Mouse (Mus musculus) forebrain, embryonic 16.5 days (tissue): ENCODE results near the gene Gm5129. TPM values are rescaled to one million over a fixed set of nuclear protein-coding genes. Genes with fewer than 3 reads are reported as not detected.

Source experiments
- ATAC-seq: fragments of 200-750 bp; cut with Nextera tagmentation; 2 replicates; pipeline ENCODE4 v1.8.0; 2017; ENCODE audit warnings: mild to moderate bottlenecking, moderate library complexity
- H3K27ac ChIP-seq: fragments of 300-500 bp; sonication (generic); 2 replicates; pipeline ENCODE4 v1.5.1; 2014; ENCODE audit warnings: low read length, control low read depth
- H3K27me3 ChIP-seq: fragments of 300-500 bp; sonication (generic); replicated peaks from 2 replicates; pipeline ENCODE4 v1.6.1; 2014; ENCODE audit warnings: low read length; ENCODE audit not compliant: control insufficient read depth, insufficient read depth
- H3K36me3 ChIP-seq: fragments of 300-500 bp; sonication (generic); 2 replicates; pipeline ENCODE4 v1.6.1; 2014; ENCODE audit not compliant: control insufficient read depth, insufficient read depth
- H3K4me1 ChIP-seq: fragments of 300-500 bp; sonication (generic); replicated peaks from 2 replicates; pipeline ENCODE4 v1.6.1; 2014; ENCODE audit warnings: low read length; ENCODE audit not compliant: control insufficient read depth, insufficient read depth
- H3K4me2 ChIP-seq: fragments of 300-500 bp; sonication (generic); 2 replicates; pipeline ENCODE4 v1.6.1; 2014; ENCODE audit warnings: mild to moderate bottlenecking, low read length, control low read depth
- H3K4me3 ChIP-seq: fragments of 300-500 bp; sonication (generic); replicated peaks from 2 replicates; pipeline ENCODE4 v1.5.1; 2014; ENCODE audit warnings: mild to moderate bottlenecking, low read length, control low read depth
- H3K9ac ChIP-seq: fragments of 300-500 bp; sonication (generic); replicated peaks from 2 replicates; pipeline ENCODE4 v1.6.1; 2014; ENCODE audit warnings: low read depth, low read length, control low read depth
- H3K9me3 ChIP-seq: fragments of 300-500 bp; sonication (generic); 2 replicates; pipeline ENCODE4 v1.6.1; 2016; ENCODE audit warnings: low read length; ENCODE audit not compliant: control insufficient read depth
- WGBS: fragments of 180-500 bp; shearing (Covaris S2); extraction: QIAGEN DNeasy Blood & Tissue Kit; methylation state at CpG from one replicate; pipeline ENCODE4 v1.1.7; 2014; 5-methylcytosine and 5-hydroxymethylcytosine counted together
- polyA plus RNA-seq: library from polyadenylated mRNA; unstranded; fragments of >200 nt; fragmentation: Nextera tagmentation; extraction: Ambion mirVana; gene quantifications from 2 replicates; pipeline ENCODE4 v1.2.1, GENCODE M21; 2015

Gene Gm5129
- polyA plus RNA-seq, 1 experiment from 2014 or later: not detected

DNA sequence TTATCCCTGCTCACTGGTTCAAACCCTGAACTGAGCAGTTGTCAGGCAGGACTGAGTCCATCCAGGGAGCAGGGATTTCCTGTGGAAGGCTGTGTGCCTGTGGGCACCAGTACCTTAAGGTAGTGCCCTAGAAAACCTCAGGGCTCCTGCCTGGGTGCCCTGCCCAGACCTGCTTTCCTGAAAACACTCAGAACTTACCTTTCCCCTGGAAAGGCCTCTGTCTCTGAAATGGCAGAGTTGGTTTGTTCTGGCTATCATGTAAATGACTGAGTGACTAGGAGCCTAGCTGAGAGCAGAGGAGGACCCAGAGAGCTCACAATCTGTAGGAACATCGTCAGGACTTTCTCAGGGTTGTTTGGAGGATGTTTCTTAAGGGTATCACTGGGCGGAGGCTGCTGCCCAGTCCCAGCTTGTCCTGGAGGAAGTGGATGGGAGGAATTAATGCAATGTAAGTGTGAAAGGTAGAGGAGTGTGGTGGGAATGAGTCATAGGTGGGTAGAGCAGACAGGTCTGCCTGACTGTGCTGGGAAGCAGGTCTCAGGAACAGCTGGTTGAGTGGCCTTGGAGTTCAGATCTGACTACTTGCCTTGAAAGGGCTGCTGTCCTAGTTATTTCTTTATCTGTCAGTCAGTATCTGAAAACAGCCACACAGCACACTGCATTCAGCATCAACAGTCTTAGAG lies 36.1 kb downstream of the Gm5129 start:
- WGBS: 91% methylated on average over 2 of the region's 2 CpGs
- no peak for ATAC-seq
- H3K4me1 ChIP-seq: no peaks in the 10 kb centered on the region

DNA sequence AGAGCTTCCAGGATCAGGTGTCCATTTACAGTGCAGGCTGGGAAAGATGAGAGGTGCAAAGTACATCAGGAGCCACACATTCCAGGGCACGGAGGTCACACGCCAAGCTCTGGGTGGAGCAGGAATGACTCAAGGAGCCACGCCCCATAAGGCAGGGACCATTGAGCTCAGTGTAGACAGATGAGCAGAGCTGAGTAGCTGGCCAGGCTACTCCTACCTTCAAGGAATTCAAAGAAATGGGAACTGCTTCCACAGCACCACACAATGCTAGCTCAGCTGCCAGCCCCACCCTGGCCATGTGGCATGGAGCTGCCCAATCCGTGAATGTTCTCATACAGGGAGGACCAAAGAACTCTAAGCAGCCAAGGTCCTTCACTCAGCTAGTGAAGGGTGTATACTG lies 37.2 kb downstream of the Gm5129 start:
- H3K27me3 ChIP-seq: no peaks in the 10 kb centered on the region
- no peak overlapping the region for H3K4me2 ChIP-seq
- no peaks in the 10 kb centered on the region; the same call in 1 of the 2 replicates for H3K9me3 ChIP-seq
- 88% methylated on average over 4 of the region's 4 CpGs for WGBS
- no peaks in the 10 kb centered on the region for H3K36me3 ChIP-seq
- no peak for ATAC-seq
- no peak overlapping the region for H3K4me3 ChIP-seq
- no peaks in the 10 kb centered on the region for H3K4me1 ChIP-seq
- no peak overlapping the region for H3K9ac ChIP-seq
- no peak overlapping the region for H3K27ac ChIP-seq

More for the DNA sequence above, 36.1 kb downstream of the Gm5129 start:
- Histone ChIP-seq H3K27me3 (no peaks in the 10 kb centered on the region), H3K9ac (no peak overlapping the region), H3K4me2 (no peak overlapping the region), H3K27ac (no peak overlapping the region), H3K36me3 (no peaks in the 10 kb centered on the region), H3K4me3 (no peak overlapping the region), H3K9me3 (no peaks in the 10 kb centered on the region; the same call in 1 of the 2 replicates)

DNA sequence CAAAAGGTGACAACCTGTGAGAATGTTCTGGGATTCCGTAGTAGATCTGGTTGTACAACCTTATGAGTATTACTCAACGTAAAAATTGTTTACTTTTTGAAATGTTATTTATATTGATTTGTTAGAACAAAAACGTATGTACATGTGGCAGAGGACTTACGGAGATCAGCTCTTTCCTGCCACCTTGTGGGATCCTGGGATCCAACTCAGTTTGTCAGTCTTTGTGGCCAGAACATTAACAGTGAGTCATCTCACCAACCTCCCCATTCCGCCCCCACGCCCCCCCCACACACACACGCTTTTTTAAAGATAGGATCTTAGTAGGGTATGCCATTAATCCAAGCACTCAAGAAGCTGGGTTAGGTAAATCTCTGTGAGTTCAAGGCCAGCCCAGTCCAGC lies 47.4 kb downstream of the Gm5129 start:
- H3K4me1 ChIP-seq: no peaks in the 10 kb centered on the region
- H3K9ac ChIP-seq: no peak overlapping the region
- 61% methylated on average over 7 of the region's 7 CpGs for WGBS
- no peak overlapping the region for H3K4me2 ChIP-seq
- no peaks in the 10 kb centered on the region for H3K36me3 ChIP-seq
- H3K27me3 ChIP-seq: no peaks in the 10 kb centered on the region
- ATAC-seq: no peak
- no peaks in the 10 kb centered on the region for H3K9me3 ChIP-seq
- H3K27ac ChIP-seq: no peak overlapping the region
- no peak overlapping the region for H3K4me3 ChIP-seq

DNA sequence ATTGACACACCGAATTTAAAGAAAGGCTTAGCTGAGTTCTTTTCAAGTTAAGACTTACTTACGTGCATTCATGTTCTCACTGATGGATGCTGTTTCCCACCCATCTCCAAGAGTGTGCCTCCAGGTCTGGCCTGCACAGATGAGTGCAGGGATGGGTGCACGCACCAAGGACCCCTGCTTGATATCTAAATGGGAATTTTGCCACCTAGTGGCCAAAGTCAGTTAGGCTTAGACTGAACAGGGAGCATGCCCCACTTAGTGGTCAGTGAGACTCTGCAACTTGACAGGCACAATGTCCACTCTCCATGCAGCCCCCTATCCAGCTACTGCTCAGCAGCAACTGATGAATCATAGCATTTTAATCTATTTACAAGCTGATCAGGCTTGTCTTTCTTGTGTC lies 48.1 kb downstream of the Gm5129 start:
- Histone ChIP-seq H3K9me3 (no peaks in the 10 kb centered on the region), H3K9ac (no peak overlapping the region), H3K27ac (no peak overlapping the region), H3K36me3 (no peaks in the 10 kb centered on the region), H3K4me2 (no peak overlapping the region), H3K4me1 (no peaks in the 10 kb centered on the region), H3K4me3 (no peak overlapping the region), H3K27me3 (no peaks in the 10 kb centered on the region)
- 0 out of 2 replicates have a peak, but pooled peaks have one; percentile 40 for ATAC-seq
- WGBS: 43% methylated on average over 3 of the region's 3 CpGs

Other genes with a start within 250 kb of the Gm5129 start
- gene Ube3c, start 166.7 kb downstream of the Gm5129 start, polyA plus RNA-seq: 31.6 and 32.8 TPM in 2 replicates
- 329 and 348 TPM in 2 replicates for gene Dnajb6, start 248 bp downstream of the Gm5129 start, polyA plus RNA-seq